Mouse (Mus musculus) layer of hippocampus, adult 9-11 months (tissue): Measurements from ENCODE around the gene Pak4.

ENCODE experiments used
- DNase-seq: peaks from one replicate; pipeline ENCODE4 v3.0.0; 2022

Pak4 gene

GRCm38 (mm10) chr7:28586663-28587411 is 11.1 kb downstream of the Pak4 start:
- no peak for DNase-seq

GRCm38 (mm10) chr7:28585001-28585400 is 13.0 kb downstream of the Pak4 start:
- DNase-seq, result no peak

- DNase-seq, result no peak
These were observed 13.5 kb downstream of the Pak4 start for GRCm38 (mm10) chr7:28584468-28584867.

- DNase-seq, result peak; percentile 68
These were observed 14.2 kb downstream of the Pak4 start for GRCm38 (mm10) chr7:28583570-28584344.

GRCm38 (mm10) chr7:28582841-28583240 is 15.1 kb downstream of the Pak4 start:
- DNase-seq, result peak; percentile 49

GRCm38 (mm10) chr7:28581721-28582120 is 16.3 kb downstream of the Pak4 start:
- DNase-seq, result no peak

GRCm38 (mm10) chr7:28579826-28580225 is 18.2 kb downstream of the Pak4 start:
- no peak for DNase-seq

GRCm38 (mm10) chr7:28578543-28579053 is 19.4 kb downstream of the Pak4 start:
- DNase-seq, result no peak

GRCm38 (mm10) chr7:28577826-28578542 is 20.0 kb downstream of the Pak4 start:
- DNase-seq, result no peak

- peak; percentile 60 for DNase-seq
These were observed 21.6 kb downstream of the Pak4 start for GRCm38 (mm10) chr7:28576271-28576914.

- peak; percentile 84 for DNase-seq
These were observed 22.4 kb downstream of the Pak4 start for GRCm38 (mm10) chr7:28575597-28575996.

GRCm38 (mm10) chr7:28573236-28573635 is 24.7 kb downstream of the Pak4 start:
- DNase-seq, result no peak

- no peak for DNase-seq
These were observed 25.3 kb downstream of the Pak4 start for GRCm38 (mm10) chr7:28572689-28573088.

GRCm38 (mm10) chr7:28570982-28571682 is 26.9 kb downstream of the Pak4 start:
- no peak for DNase-seq

- DNase-seq, result no peak
These were observed 27.5 kb downstream of the Pak4 start for GRCm38 (mm10) chr7:28570291-28570981.

GRCm38 (mm10) chr7:28568253-28568652 is 29.7 kb downstream of the Pak4 start:
- peak; percentile 68 for DNase-seq

- DNase-seq, result no peak
These were observed 30.4 kb downstream of the Pak4 start for GRCm38 (mm10) chr7:28567539-28567938.

GRCm38 (mm10) chr7:28565407-28565806 is 32.6 kb downstream of the Pak4 start:
- no peak for DNase-seq

GRCm38 (mm10) chr7:28562951-28563350 is 35.0 kb downstream of the Pak4 start:
- no peak for DNase-seq

- DNase-seq, result no peak
These were observed 35.6 kb downstream of the Pak4 start for GRCm38 (mm10) chr7:28562371-28562770.

GRCm38 (mm10) chr7:28561967-28562366 is 36.0 kb downstream of the Pak4 start:
- no peak for DNase-seq
